ENCODE assay signal across 9 mouse cellular contexts in genomic region chr11:119215038-119215904, GRCm38 (mm10). TPM values are rescaled to one million over a fixed set of nuclear protein-coding genes. Genes with fewer than 3 reads are reported as not detected.
DNase-seq lines count a peak whose midpoint lies in the region; ATAC-seq and TF ChIP-seq lines count a peak whose summit lies in the region.
"Had no signal": no experiment of that assay in that cellular context is flagged by ENCODE, and none has a peak within 500 bp of the region (broad histone marks: within the 10 kb centered on the region; RNA-seq: fewer than 3 reads in every experiment).

No protein-coding gene starts in this region.

- H3K9ac ChIP-seq in hindbrain, embryonic 14.5 days, result peak overlapping the region; percentile 51
- H3K9ac ChIP-seq in limb, embryonic 15.5 days, result no peak overlapping the region
- peak overlapping the region; percentile 50 for H3K9ac ChIP-seq in midbrain, embryonic 13.5 days (replicated peaks)

- TF ChIP-seq CTCF in gastrocnemius, adult 2 months (IDR thresholded peaks at IDR 0.05), result peak; percentile 39

- peak overlapping the region; percentile 89 for H3K27ac ChIP-seq in gastrocnemius, adult 2 months
- peak overlapping the region; percentile 92 for H3K27ac ChIP-seq in hindbrain, embryonic 14.5 days
- peak overlapping the region; percentile 51; the same call in 1 of the 2 replicates for H3K27ac ChIP-seq in limb, embryonic 15.5 days
- peak overlapping the region; percentile 92 for H3K27ac ChIP-seq in midbrain, embryonic 13.5 days

- H3K9me3 ChIP-seq in hindbrain, embryonic 14.5 days (ENCODE audit: control insufficient read depth, low read length), result no peaks in the 10 kb centered on the region
- H3K9me3 ChIP-seq in limb, embryonic 15.5 days, result no peaks in the 10 kb centered on the region
- H3K9me3 ChIP-seq in midbrain, embryonic 13.5 days, result no peaks in the 10 kb centered on the region

- peak; percentile 44 to 67 for DNase-seq in layer of hippocampus, adult 8-10 months (ENCODE audit: low spot score in 2 of 2)
- no peak for DNase-seq in layer of hippocampus, adult 9-10 months (ENCODE audit: low spot score)
- peak; percentile 66 for DNase-seq in cerebellum, adult 8-10 months
- peak; percentile 74 for DNase-seq in gastrocnemius, adult 2 months
- peak; percentile 65 for DNase-seq in hindbrain, embryonic 14.5 days (ENCODE audit: low spot score)
- no peak for DNase-seq in spleen, postnatal 36 days (ENCODE audit: low spot score in 2 of 2)

- H3K27me3 ChIP-seq in hindbrain, embryonic 14.5 days (ENCODE audit: control insufficient read depth, insufficient read depth, low read length), result no peaks in the 10 kb centered on the region
- H3K27me3 ChIP-seq in limb, embryonic 15.5 days, result no peaks in the 10 kb centered on the region
- no peaks in the 10 kb centered on the region for H3K27me3 ChIP-seq in midbrain, embryonic 13.5 days

- peak; percentile 67 for ATAC-seq in hindbrain, embryonic 14.5 days (ENCODE audit: low FRiP score)
- 0 out of 2 replicates have a peak, but pooled peaks have one; percentile 36 for ATAC-seq in limb, embryonic 15.5 days (ENCODE audit: insufficient number of reproducible peaks, low FRiP score, low TSS enrichment, low read depth)
- ATAC-seq in midbrain, embryonic 13.5 days, result peak; percentile 70

- peak overlapping the region; percentile 47 for H3K4me3 ChIP-seq in gastrocnemius, adult 2 months
- 0 out of 2 replicates have a peak overlapping the region, but pooled peaks have one; percentile 9 for H3K4me3 ChIP-seq in hindbrain, embryonic 14.5 days (replicated peaks; ENCODE audit: low read length)
- H3K4me3 ChIP-seq in limb, embryonic 15.5 days, result peak overlapping the region; percentile 5; the same call in 1 of the 2 replicates
- H3K4me3 ChIP-seq in midbrain, embryonic 13.5 days (replicated peaks), result peak overlapping the region; percentile 5; the same call in 1 of the 2 replicates

- peaks cover 49% of the 10 kb centered on the region for H3K4me1 ChIP-seq in hindbrain, embryonic 14.5 days (replicated peaks; ENCODE audit: control insufficient read depth, insufficient read depth, low read length)
- peaks cover 66% of the 10 kb centered on the region for H3K4me1 ChIP-seq in limb, embryonic 15.5 days
- peaks cover 61% of the 10 kb centered on the region for H3K4me1 ChIP-seq in midbrain, embryonic 13.5 days (replicated peaks)

- H3K36me3 ChIP-seq in hindbrain, embryonic 14.5 days (replicated peaks; ENCODE audit: control insufficient read depth, insufficient read depth), result no peaks in the 10 kb centered on the region
- 0 out of 2 replicates have a peak, but pooled peaks cover 4% of the 10 kb centered on the region for H3K36me3 ChIP-seq in limb, embryonic 15.5 days
- peaks cover 11% of the 10 kb centered on the region; the same call in 1 of the 2 replicates for H3K36me3 ChIP-seq in midbrain, embryonic 13.5 days
- H3K36me3 ChIP-seq: G1E had no signal

- intact Hi-C loops in gastrocnemius, adult 2 months (cut with DNase I), result no loop called here

- peak overlapping the region; percentile 42 for H3K4me2 ChIP-seq in hindbrain, embryonic 14.5 days (replicated peaks)
- H3K4me2 ChIP-seq in limb, embryonic 15.5 days, result peak overlapping the region; percentile 26
- H3K4me2 ChIP-seq in midbrain, embryonic 13.5 days (replicated peaks), result peak overlapping the region; percentile 44

- WGBS in hindbrain, embryonic 14.5 days, result 4% methylated on average over 18 of the region's 18 CpGs
- 9% methylated on average over 18 of the region's 18 CpGs for WGBS in limb, embryonic 15.5 days
- 2% methylated on average over 18 of the region's 18 CpGs for WGBS in midbrain, embryonic 13.5 days

RNA-seq across cellular contexts. Expression of gene Tbc1d16, which starts 13.0 kb away (rescaled TPM):
- total RNA-seq in layer of hippocampus, adult 8-10 months (2022), result 10 to 100 TPM; 35.4 to 39.4 (median 36.7) TPM
- total RNA-seq in gastrocnemius, adult 2 months (2021), result 10 to 100 TPM; 30.7 to 36.6 TPM
- polyA plus RNA-seq in hindbrain, embryonic 14.5 days (2014; fragmentation: Nextera tagmentation; extraction: Ambion mirVana), result 39.3 and 41.2 TPM in 2 replicates
- 17.4 and 18.3 TPM in 2 replicates for polyA plus RNA-seq in limb, embryonic 15.5 days (2015; fragmentation: Nextera tagmentation; extraction: Ambion mirVana)
- 50.0 and 53.1 TPM in 2 replicates for polyA plus RNA-seq in midbrain, embryonic 13.5 days (2015; fragmentation: Nextera tagmentation; extraction: Ambion mirVana)
- polyA plus RNA-seq: G1E had no signal

RNA-seq across cellular contexts. Expression of gene Ccdc40, which starts 13.1 kb away (rescaled TPM):
- total RNA-seq in layer of hippocampus, adult 8-10 months (2022), result 1 to 10 TPM; 1.6 to 3.1 (median 2.4) TPM
- not detected for total RNA-seq in gastrocnemius, adult 2 months (2021)
- polyA plus RNA-seq in hindbrain, embryonic 14.5 days (2014; fragmentation: Nextera tagmentation; extraction: Ambion mirVana), result 12.0 and 14.1 TPM in 2 replicates
- 1.9 and 2.2 TPM in 2 replicates for polyA plus RNA-seq in limb, embryonic 15.5 days (2015; fragmentation: Nextera tagmentation; extraction: Ambion mirVana)
- polyA plus RNA-seq in midbrain, embryonic 13.5 days (2015; fragmentation: Nextera tagmentation; extraction: Ambion mirVana), result 17.6 and 18.1 TPM in 2 replicates
- polyA plus RNA-seq: G1E had no signal

RNA-seq across cellular contexts. Expression of gene Gaa, which starts 52.4 kb away (rescaled TPM):
- total RNA-seq in layer of hippocampus, adult 8-10 months (2022), result 100 to 1,000 TPM; 336 to 359 (median 339) TPM
- 100 to 1,000 TPM; 148 to 177 TPM for total RNA-seq in gastrocnemius, adult 2 months (2021)
- 78.7 and 82.4 TPM in 2 replicates for polyA plus RNA-seq in hindbrain, embryonic 14.5 days (2014; fragmentation: Nextera tagmentation; extraction: Ambion mirVana)
- 82.0 and 90.8 TPM in 2 replicates for polyA plus RNA-seq in limb, embryonic 15.5 days (2015; fragmentation: Nextera tagmentation; extraction: Ambion mirVana)
- 49.9 and 50.7 TPM in 2 replicates for polyA plus RNA-seq in midbrain, embryonic 13.5 days (2015; fragmentation: Nextera tagmentation; extraction: Ambion mirVana)

Comparison
In these comparisons a context has a peak if more than half of its experiments do, and no peak if none do; other contexts are left out.
1. DNase-seq: peak in layer of hippocampus, adult 8-10 months (2 of 2), cerebellum, adult 8-10 months (single experiment), gastrocnemius, adult 2 months (single experiment) and hindbrain, embryonic 14.5 days (single experiment); none in layer of hippocampus, adult 9-10 months (single experiment) and spleen, postnatal 36 days (0 of 2).
2. Peak in every context shown above with its lines, with median percentiles within 50 percentile points of each other: H3K27ac ChIP-seq, H3K4me3 ChIP-seq, ATAC-seq and H3K4me2 ChIP-seq.